Mouse (Mus musculus) heart, embryonic 12.5 days (tissue): ENCODE measurements around the gene Slc7a6os. TPM values are rescaled to one million over a fixed set of nuclear protein-coding genes. Genes with fewer than 3 reads are reported as not detected.
A peak's percentile ranks its signal among the peaks of the same experiment; 100 is the strongest.

Experiments
- ATAC-seq: fragments of 200-750 bp; cut with Nextera tagmentation; 2 replicates; pipeline ENCODE4 v1.8.0; 2017; ENCODE audit warnings: moderate TSS enrichment, moderate library complexity; ENCODE audit not compliant: insufficient number of reproducible peaks, low FRiP score
- H3K27ac ChIP-seq: fragments of 300-500 bp; sonication (generic); 2 replicates; pipeline ENCODE4 v1.5.1; 2016; ENCODE audit warnings: mild to moderate bottlenecking, moderate library complexity; ENCODE audit not compliant: poor library complexity, severe bottlenecking
- H3K27me3 ChIP-seq: fragments of 300-500 bp; sonication (generic); replicated peaks from 2 replicates; pipeline ENCODE4 v1.6.1; 2016; ENCODE audit warnings: mild to moderate bottlenecking, moderate library complexity
- H3K36me3 ChIP-seq: fragments of 300-500 bp; sonication (generic); 2 replicates; pipeline ENCODE4 v1.6.1; 2016; ENCODE audit warnings: mild to moderate bottlenecking, moderate library complexity
- H3K4me1 ChIP-seq: fragments of 300-500 bp; sonication (generic); replicated peaks from 2 replicates; pipeline ENCODE4 v1.6.1; 2016; ENCODE audit warnings: mild to moderate bottlenecking
- H3K4me2 ChIP-seq: fragments of 300-500 bp; sonication (generic); 2 replicates; pipeline ENCODE4 v1.6.1; 2016; ENCODE audit warnings: mild to moderate bottlenecking, moderate library complexity
- H3K4me3 ChIP-seq: fragments of 300-500 bp; sonication (generic); 2 replicates; pipeline ENCODE4 v1.5.1; 2016; ENCODE audit warnings: mild to moderate bottlenecking
- H3K9ac ChIP-seq: fragments of 300-500 bp; sonication (generic); 2 replicates; pipeline ENCODE4 v1.6.1; 2016; ENCODE audit warnings: mild to moderate bottlenecking, moderate library complexity
- H3K9me3 ChIP-seq: fragments of 300-500 bp; sonication (generic); replicated peaks from 2 replicates; pipeline ENCODE4 v1.6.1; 2016; ENCODE audit warnings: mild to moderate bottlenecking, moderate library complexity
- WGBS: fragments of 180-500 bp; shearing (Covaris S2); methylation state at CpG from one replicate; pipeline ENCODE4 v1.1.7; 2016; 5-methylcytosine and 5-hydroxymethylcytosine counted together
- polyA plus RNA-seq: library from polyadenylated mRNA; unstranded; fragments of >200 nt; fragmentation: Nextera tagmentation; extraction: Ambion mirVana; gene quantifications from 2 replicates; pipeline ENCODE4 v1.2.1, GENCODE M21; 2016

Slc7a6os gene
- polyA plus RNA-seq, 1 experiment from 2014 or later, result 22.6 TPM

- Histone ChIP-seq H3K27ac (no peak overlapping the region), H3K27me3 (no peaks in the 10 kb centered on the region), H3K4me2 (no peak overlapping the region), H3K36me3 (peaks cover 18% of the 10 kb centered on the region), H3K4me1 (peaks cover 14% of the 10 kb centered on the region), H3K4me3 (no peak overlapping the region), H3K9me3 (no peaks in the 10 kb centered on the region), H3K9ac (no peak overlapping the region)
- 66% methylated on average over 1 of the region's 1 CpGs for WGBS
- no peak for ATAC-seq
Observed at GRCm38 (mm10) chr8:106177594-106177993, 33.1 kb downstream of the Slc7a6os start.

GRCm38 (mm10) chr8:106176891-106177290 lies 33.8 kb downstream of the Slc7a6os start:
- Histone ChIP-seq H3K4me3 (no peak overlapping the region), H3K9ac (no peak overlapping the region), H3K27ac (no peak overlapping the region), H3K9me3 (no peaks in the 10 kb centered on the region), H3K27me3 (no peaks in the 10 kb centered on the region), H3K4me2 (no peak overlapping the region), H3K4me1 (peaks cover 14% of the 10 kb centered on the region), H3K36me3 (peaks cover 14% of the 10 kb centered on the region)
- no peak for ATAC-seq
- 35% methylated on average over 1 of the region's 1 CpGs for WGBS

DNA sequence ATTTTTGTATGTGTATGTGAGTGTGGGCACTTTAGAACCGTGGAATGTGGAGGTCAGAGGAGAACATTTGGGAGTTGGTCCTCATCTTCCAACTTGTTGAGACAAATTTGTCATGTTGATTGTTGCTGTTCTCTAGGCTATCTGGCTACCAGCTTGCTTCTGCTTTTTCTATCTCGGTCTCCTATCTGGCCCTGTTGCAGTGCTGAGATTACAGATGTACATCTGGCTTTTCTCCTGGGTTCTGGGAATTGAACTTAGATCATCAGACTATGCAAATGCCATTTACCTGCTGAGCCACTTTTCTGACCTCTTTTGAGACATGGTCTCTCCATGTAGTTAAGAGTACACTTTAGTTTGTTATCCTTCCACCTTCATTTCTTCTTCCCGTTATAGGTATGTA lies 37.2 kb downstream of the Slc7a6os start:
- no peaks in the 10 kb centered on the region for H3K27me3 ChIP-seq

GRCm38 (mm10) chr8:106169934-106170480 lies 40.7 kb downstream of the Slc7a6os start:
- no peak for ATAC-seq
- no peaks in the 10 kb centered on the region for H3K9me3 ChIP-seq
- peaks cover 4% of the 10 kb centered on the region; the same call in 1 of the 2 replicates for H3K36me3 ChIP-seq
- peaks cover 21% of the 10 kb centered on the region for H3K4me1 ChIP-seq
- H3K27ac ChIP-seq, result peak overlapping the region; percentile 90; the same call in 1 of the 2 replicates
- 31% methylated on average over 6 of the region's 6 CpGs for WGBS
- H3K4me2 ChIP-seq, result peak overlapping the region; percentile 87
- H3K4me3 ChIP-seq, result peak overlapping the region; percentile 87
- peak overlapping the region; percentile 92 for H3K9ac ChIP-seq
- no peaks in the 10 kb centered on the region for H3K27me3 ChIP-seq

More for the DNA sequence above, 37.2 kb downstream of the Slc7a6os start:
- H3K9ac ChIP-seq, result no peak overlapping the region
- no peak overlapping the region for H3K27ac ChIP-seq
- peaks cover 24% of the 10 kb centered on the region for H3K4me1 ChIP-seq
- H3K36me3 ChIP-seq, result peaks cover 4% of the 10 kb centered on the region; the same call in 1 of the 2 replicates
- WGBS, result 76% methylated on average over 3 of the region's 3 CpGs
- H3K4me3 ChIP-seq, result no peak overlapping the region
- H3K4me2 ChIP-seq, result no peak overlapping the region
- no peak for ATAC-seq
- no peaks in the 10 kb centered on the region for H3K9me3 ChIP-seq

GRCm38 (mm10) chr8:106169017-106169933 lies 41.5 kb downstream of the Slc7a6os start:
- Histone ChIP-seq H3K4me2 (peak overlapping the region; percentile 87), H3K4me3 (peak overlapping the region; percentile 87), H3K4me1 (peaks cover 21% of the 10 kb centered on the region), H3K27me3 (no peaks in the 10 kb centered on the region), H3K27ac (peak overlapping the region; percentile 90), H3K9ac (peak overlapping the region; percentile 92), H3K9me3 (no peaks in the 10 kb centered on the region), H3K36me3 (peaks cover 7% of the 10 kb centered on the region)
- ATAC-seq, result peak; percentile 66
- under 1% methylated on average over 54 of the region's 54 CpGs for WGBS

DNA sequence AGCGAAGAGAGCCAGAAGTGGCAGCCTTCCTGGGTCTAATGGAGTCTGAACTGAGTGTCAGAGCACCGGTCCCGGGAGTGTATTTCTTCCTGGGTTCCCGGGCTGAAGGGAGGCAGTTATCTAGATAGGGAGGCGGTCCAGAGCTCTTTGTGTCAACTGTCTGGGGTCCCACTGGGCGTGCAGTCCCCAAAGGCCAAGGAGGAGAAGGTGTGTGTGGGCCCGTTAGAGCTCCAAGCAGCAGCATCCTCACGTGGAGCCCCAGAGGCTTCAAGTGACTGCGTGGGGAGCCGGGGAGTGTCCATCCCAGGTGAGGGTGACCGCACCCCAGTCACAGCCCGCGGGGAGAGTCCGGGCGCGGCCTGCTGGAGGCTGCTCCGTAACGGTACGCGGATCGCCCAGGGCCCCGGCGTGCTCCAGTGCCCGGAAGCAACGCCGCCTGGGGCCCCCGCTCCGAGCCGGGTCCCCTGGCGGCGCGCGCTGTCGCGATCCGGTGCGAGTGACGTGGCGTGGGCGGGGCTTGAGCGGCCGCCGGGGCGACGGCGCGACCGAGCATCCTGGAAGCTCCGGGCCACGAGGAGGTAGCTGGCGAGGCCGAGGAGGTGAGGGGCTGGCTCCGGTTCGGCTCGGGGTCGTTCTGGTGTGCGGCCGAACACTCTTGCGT lies 42.2 kb downstream of the Slc7a6os start, which contains the start of gene Slc7a6:
Slc7a6 (plus strand) TSS at position 502 of the 661 bp plus-strand sequence.
- Histone ChIP-seq H3K4me2 (peak within 1 kb of the TSS; percentile 87), H3K4me3 (peak within 1 kb of the TSS; percentile 87), H3K27me3 (no peaks in the 10 kb centered on the region), H3K36me3 (peaks cover 15% of the 10 kb centered on the region), H3K9ac (peak within 1 kb of the TSS; percentile 92), H3K27ac (peak within 1 kb of the TSS; percentile 90), H3K4me1 (peaks cover 21% of the 10 kb centered on the region), H3K9me3 (no peaks in the 10 kb centered on the region)
- WGBS, result under 1% methylated on average over 59 of the region's 59 CpGs
- ATAC-seq, result peak; percentile 92

GRCm38 (mm10) chr8:106165460-106165859 lies 45.3 kb downstream of the Slc7a6os start:
- no peak overlapping the region for H3K9ac ChIP-seq
- no peak for ATAC-seq
- no peaks in the 10 kb centered on the region for H3K27me3 ChIP-seq
- peaks cover 21% of the 10 kb centered on the region for H3K4me1 ChIP-seq
- no peak overlapping the region for H3K4me3 ChIP-seq
- peaks cover 41% of the 10 kb centered on the region for H3K36me3 ChIP-seq
- 50% methylated on average over 4 of the region's 4 CpGs for WGBS
- H3K4me2 ChIP-seq, result no peak overlapping the region
- no peak overlapping the region for H3K27ac ChIP-seq
- no peaks in the 10 kb centered on the region for H3K9me3 ChIP-seq

GRCm38 (mm10) chr8:106163251-106163650 lies 47.5 kb downstream of the Slc7a6os start:
- Histone ChIP-seq H3K4me3 (no peak overlapping the region), H3K27ac (no peak overlapping the region), H3K4me1 (peaks cover 13% of the 10 kb centered on the region), H3K4me2 (no peak overlapping the region), H3K9me3 (no peaks in the 10 kb centered on the region), H3K9ac (no peak overlapping the region), H3K36me3 (peaks cover 48% of the 10 kb centered on the region), H3K27me3 (no peaks in the 10 kb centered on the region)
- no peak for ATAC-seq
- 84% methylated on average over 9 of the region's 9 CpGs for WGBS

DNA sequence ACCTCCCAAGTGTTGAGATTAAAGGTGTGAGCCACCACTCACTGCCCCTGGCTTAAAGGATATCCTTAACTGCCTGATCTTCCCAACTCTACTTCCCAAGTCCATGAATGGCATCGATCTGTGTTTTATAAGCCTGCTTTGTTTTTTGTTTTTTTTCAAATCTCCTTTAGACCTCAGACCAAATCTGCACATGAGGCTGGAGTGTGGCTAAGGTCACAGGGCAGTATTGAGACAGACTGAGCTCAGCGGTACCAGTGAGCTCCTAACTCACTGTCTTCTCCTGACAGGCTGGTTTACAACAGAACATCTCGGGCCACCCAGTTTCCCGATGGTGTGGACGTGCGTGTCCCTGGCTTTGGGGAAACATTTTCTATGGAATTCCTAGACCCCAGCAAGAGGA lies 50.9 kb downstream of the Slc7a6os start:
- 83% methylated on average over 6 of the region's 6 CpGs for WGBS
- Histone ChIP-seq H3K27ac (no peak overlapping the region), H3K36me3 (peaks cover 66% of the 10 kb centered on the region), H3K4me3 (no peak overlapping the region), H3K9me3 (no peaks in the 10 kb centered on the region), H3K4me1 (0 out of 2 replicates have a peak, but pooled peaks cover 2% of the 10 kb centered on the region), H3K9ac (no peak overlapping the region), H3K27me3 (no peaks in the 10 kb centered on the region), H3K4me2 (no peak overlapping the region)
- ATAC-seq, result no peak

- Histone ChIP-seq H3K36me3 (peaks cover 65% of the 10 kb centered on the region), H3K4me1 (peaks cover 5% of the 10 kb centered on the region; the same call in 1 of the 2 replicates), H3K4me3 (no peak overlapping the region), H3K27ac (no peak overlapping the region), H3K27me3 (no peaks in the 10 kb centered on the region), H3K9me3 (no peaks in the 10 kb centered on the region), H3K4me2 (no peak overlapping the region), H3K9ac (no peak overlapping the region)
- no peak for ATAC-seq
- 63% methylated on average over 10 of the region's 10 CpGs for WGBS
Observed at GRCm38 (mm10) chr8:106158381-106158780, 52.4 kb downstream of the Slc7a6os start.

DNA sequence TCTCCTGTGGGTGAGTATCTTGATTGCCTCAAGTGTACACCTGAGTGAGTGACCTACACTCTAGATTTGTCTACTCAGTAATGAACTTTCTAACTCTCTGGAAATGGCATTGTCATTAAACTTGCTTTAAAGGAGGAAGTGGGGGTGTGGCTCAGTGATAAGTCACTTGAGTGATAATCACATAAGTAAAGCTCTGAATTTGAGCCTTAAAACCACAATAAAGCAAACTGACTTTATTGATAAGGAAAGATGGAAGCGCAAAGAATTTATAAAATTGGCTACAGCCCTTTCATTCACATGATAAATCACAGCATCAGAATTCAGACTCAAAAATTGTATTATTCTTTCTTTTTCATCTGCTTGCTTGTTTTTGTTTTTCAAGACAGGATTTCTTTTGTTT lies 53.3 kb downstream of the Slc7a6os start:
- Histone ChIP-seq H3K27ac (no peak overlapping the region), H3K9me3 (no peaks in the 10 kb centered on the region), H3K36me3 (peaks cover 56% of the 10 kb centered on the region), H3K4me2 (no peak overlapping the region), H3K27me3 (no peaks in the 10 kb centered on the region), H3K9ac (no peak overlapping the region), H3K4me1 (peaks cover 15% of the 10 kb centered on the region), H3K4me3 (no peak overlapping the region)
- no peak for ATAC-seq
- 91% methylated on average over 1 of the region's 1 CpGs for WGBS
